Mouse (Mus musculus): ENCODE measurements around the gene Kif5a. TPM values are rescaled to one million over a fixed set of nuclear protein-coding genes. Genes with fewer than 3 reads are reported as not detected.
"Not testable (repeated sequence)": the region's sequence is repeated elsewhere in the genome, so short reads cannot be mapped to it uniquely, and the experiment has no call there.

Gene Kif5a
- polyA plus RNA-seq, 1 experiment from 2014 or later, result 0.76 TPM

- peak overlapping the region; percentile 73 for H3K4me2 ChIP-seq (replicated peaks; ENCODE audit: low read depth, low read length)
- ATAC-seq (ENCODE audit: low FRiP score, low TSS enrichment), result peak; percentile 79
- WGBS, result 6% methylated on average over 5 of the region's 5 CpGs
- peak overlapping the region; percentile 89 for H3K4me3 ChIP-seq (ENCODE audit: low read length)
- H3K4me1 ChIP-seq (ENCODE audit: insufficient read depth, low read length), result peaks cover 38% of the 10 kb centered on the region
- H3K27ac ChIP-seq (ENCODE audit: low read length), result peak overlapping the region; percentile 97
- H3K27me3 ChIP-seq (ENCODE audit: insufficient read depth, low read length), result no peaks in the 10 kb centered on the region
- no peaks in the 10 kb centered on the region for H3K9me3 ChIP-seq (ENCODE audit: low read length)
- H3K9ac ChIP-seq (replicated peaks; ENCODE audit: low read length), result peak overlapping the region; percentile 96
- peaks cover 39% of the 10 kb centered on the region for H3K36me3 ChIP-seq (ENCODE audit: insufficient read depth, low read length)
Measured at GRCm38 (mm10) chr10:127196392-127196791, 66.8 kb downstream of the Kif5a start.

GRCm38 (mm10) chr10:127195328-127196129 is 67.6 kb downstream of the Kif5a start, which contains the start of gene Dtx3:
Gene Dtx3 (minus strand): TSS chr10:127195728.
- peak; percentile 29; the same call in 1 of the 2 replicates for ATAC-seq (ENCODE audit: low FRiP score, low TSS enrichment)
- no peaks in the 10 kb centered on the region for H3K27me3 ChIP-seq (ENCODE audit: insufficient read depth, low read length)
- H3K36me3 ChIP-seq (ENCODE audit: insufficient read depth, low read length), result peaks cover 39% of the 10 kb centered on the region
- peak within 1 kb of the TSS; percentile 96 for H3K9ac ChIP-seq (replicated peaks; ENCODE audit: low read length)
- peak within 1 kb of the TSS; percentile 89 for H3K4me3 ChIP-seq (ENCODE audit: low read length)
- peak within 1 kb of the TSS; percentile 73 for H3K4me2 ChIP-seq (replicated peaks; ENCODE audit: low read depth, low read length)
- under 1% methylated on average over 36 of the region's 47 CpGs for WGBS
- H3K4me1 ChIP-seq (ENCODE audit: insufficient read depth, low read length), result peaks cover 46% of the 10 kb centered on the region
- H3K27ac ChIP-seq (ENCODE audit: low read length), result peak within 1 kb of the TSS; percentile 97
- H3K9me3 ChIP-seq (ENCODE audit: low read length), result no peaks in the 10 kb centered on the region

DNA sequence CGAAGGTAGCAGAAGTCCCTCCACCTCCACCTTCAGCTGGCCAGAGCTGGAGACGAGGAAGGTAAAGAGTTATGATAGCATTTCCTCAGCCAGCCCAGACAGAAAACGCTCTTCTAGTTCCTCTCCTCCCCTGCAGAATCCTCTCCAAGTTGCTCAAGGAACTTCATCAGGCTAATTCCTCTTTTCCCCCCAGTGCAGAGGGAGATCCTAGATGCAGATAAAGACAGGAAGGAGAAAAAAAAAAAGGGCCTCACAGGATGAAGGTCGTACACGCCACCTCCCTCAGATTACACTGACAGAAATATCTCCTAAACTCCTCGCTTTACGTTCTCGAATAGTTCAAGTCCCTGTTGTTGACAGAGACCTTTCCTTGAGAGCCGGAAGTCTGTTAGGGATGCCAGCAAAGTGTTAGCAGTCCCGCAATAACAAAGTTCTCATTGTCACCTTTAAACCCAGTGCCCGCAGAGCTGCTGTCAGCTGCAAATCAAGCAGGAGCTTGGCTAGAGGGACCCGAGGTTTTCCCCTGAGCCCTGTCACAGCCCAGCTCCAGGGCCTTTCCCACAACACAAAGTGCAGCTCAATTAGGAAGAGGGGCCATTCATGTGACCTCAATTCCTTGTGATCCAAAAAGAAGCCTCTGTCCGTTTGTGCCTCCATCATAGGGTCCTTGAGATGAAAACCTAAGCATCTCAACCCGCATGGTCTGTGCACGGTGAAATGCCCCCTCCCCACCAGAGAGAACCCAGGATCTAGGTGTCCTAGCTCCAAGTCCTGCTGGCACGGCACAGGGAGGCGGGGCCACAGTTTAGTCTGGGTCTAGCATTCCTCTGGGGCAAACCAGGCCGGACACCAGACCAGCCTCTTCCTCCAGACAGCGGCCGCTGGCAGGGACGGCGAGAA is 68.5 kb downstream of the Kif5a start:
- peak; percentile 62 for ATAC-seq (ENCODE audit: low FRiP score, low TSS enrichment)
- no peaks in the 10 kb centered on the region for H3K27me3 ChIP-seq (ENCODE audit: insufficient read depth, low read length)
- 5% methylated on average over 22 of the region's 22 CpGs for WGBS
- H3K4me3 ChIP-seq (ENCODE audit: low read length), result peak overlapping the region; percentile 89
- H3K4me2 ChIP-seq (replicated peaks; ENCODE audit: low read depth, low read length), result peak overlapping the region; percentile 73
- peaks cover 55% of the 10 kb centered on the region for H3K4me1 ChIP-seq (ENCODE audit: insufficient read depth, low read length)
- peaks cover 36% of the 10 kb centered on the region for H3K36me3 ChIP-seq (ENCODE audit: insufficient read depth, low read length)
- H3K9ac ChIP-seq (replicated peaks; ENCODE audit: low read length), result peak overlapping the region; percentile 96
- no peaks in the 10 kb centered on the region for H3K9me3 ChIP-seq (ENCODE audit: low read length)
- H3K27ac ChIP-seq (ENCODE audit: low read length), result peak overlapping the region; percentile 97

DNA sequence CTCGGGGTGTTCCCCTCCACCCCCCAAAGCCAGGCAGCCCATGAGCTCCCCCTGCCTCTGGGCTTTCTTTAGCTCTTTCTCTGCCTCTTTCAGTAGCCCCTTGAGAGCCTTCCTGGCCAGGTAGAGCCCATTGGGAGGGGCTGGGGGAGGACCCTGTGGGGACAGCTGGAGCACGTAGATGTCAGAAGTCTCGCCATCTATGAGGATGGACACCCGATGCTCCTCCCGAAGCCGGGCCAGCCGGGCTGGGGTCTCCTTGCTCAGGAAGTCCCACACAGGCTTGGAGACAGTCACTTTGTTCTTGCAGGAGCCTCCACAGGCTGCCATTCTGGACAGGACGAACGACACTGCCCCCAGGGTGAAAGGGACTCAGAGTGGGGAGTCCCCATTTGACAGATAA is 70.1 kb downstream of the Kif5a start:
- ATAC-seq (ENCODE audit: low FRiP score, low TSS enrichment), result no peak
- H3K4me2 ChIP-seq (replicated peaks; ENCODE audit: low read depth, low read length), result no peak overlapping the region
- peaks cover 58% of the 10 kb centered on the region for H3K4me1 ChIP-seq (ENCODE audit: insufficient read depth, low read length)
- H3K4me3 ChIP-seq (ENCODE audit: low read length), result no peak overlapping the region
- no peak overlapping the region for H3K9ac ChIP-seq (replicated peaks; ENCODE audit: low read length)
- H3K27ac ChIP-seq (ENCODE audit: low read length), result no peak overlapping the region
- WGBS, result 67% methylated on average over 9 of the region's 9 CpGs
- no peaks in the 10 kb centered on the region for H3K9me3 ChIP-seq (ENCODE audit: low read length)
- no peaks in the 10 kb centered on the region for H3K27me3 ChIP-seq (ENCODE audit: insufficient read depth, low read length)
- H3K36me3 ChIP-seq (ENCODE audit: insufficient read depth, low read length), result peaks cover 20% of the 10 kb centered on the region

DNA sequence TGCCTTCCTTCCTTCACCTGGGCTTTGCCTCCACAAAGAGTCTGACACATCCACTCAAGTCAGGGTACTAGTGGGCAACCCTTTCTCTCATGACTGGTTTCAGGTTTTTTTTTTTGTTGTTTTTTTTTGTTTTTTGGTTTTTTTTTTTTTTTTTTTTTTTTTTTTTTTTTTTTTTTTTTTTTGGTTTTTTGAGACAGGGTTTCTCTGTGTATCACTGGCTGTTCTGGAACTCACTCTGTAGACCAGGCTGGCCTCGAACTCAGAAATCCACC is 71.2 kb downstream of the Kif5a start:
- 76% methylated on average over 1 of the region's 1 CpGs for WGBS
- H3K4me3 ChIP-seq (ENCODE audit: low read length); ATAC-seq (ENCODE audit: low FRiP score, low TSS enrichment); H3K27me3 ChIP-seq (ENCODE audit: insufficient read depth, low read length); H3K9ac ChIP-seq (replicated peaks; ENCODE audit: low read length); H3K27ac ChIP-seq (ENCODE audit: low read length); H3K4me2 ChIP-seq (replicated peaks; ENCODE audit: low read depth, low read length); H3K9me3 ChIP-seq (ENCODE audit: low read length): not testable (repeated sequence)
- peaks cover 61% of the 10 kb centered on the region for H3K4me1 ChIP-seq (ENCODE audit: insufficient read depth, low read length)
- peaks cover 12% of the 10 kb centered on the region; the same call in 1 of the 2 replicates for H3K36me3 ChIP-seq (ENCODE audit: insufficient read depth, low read length)

DNA sequence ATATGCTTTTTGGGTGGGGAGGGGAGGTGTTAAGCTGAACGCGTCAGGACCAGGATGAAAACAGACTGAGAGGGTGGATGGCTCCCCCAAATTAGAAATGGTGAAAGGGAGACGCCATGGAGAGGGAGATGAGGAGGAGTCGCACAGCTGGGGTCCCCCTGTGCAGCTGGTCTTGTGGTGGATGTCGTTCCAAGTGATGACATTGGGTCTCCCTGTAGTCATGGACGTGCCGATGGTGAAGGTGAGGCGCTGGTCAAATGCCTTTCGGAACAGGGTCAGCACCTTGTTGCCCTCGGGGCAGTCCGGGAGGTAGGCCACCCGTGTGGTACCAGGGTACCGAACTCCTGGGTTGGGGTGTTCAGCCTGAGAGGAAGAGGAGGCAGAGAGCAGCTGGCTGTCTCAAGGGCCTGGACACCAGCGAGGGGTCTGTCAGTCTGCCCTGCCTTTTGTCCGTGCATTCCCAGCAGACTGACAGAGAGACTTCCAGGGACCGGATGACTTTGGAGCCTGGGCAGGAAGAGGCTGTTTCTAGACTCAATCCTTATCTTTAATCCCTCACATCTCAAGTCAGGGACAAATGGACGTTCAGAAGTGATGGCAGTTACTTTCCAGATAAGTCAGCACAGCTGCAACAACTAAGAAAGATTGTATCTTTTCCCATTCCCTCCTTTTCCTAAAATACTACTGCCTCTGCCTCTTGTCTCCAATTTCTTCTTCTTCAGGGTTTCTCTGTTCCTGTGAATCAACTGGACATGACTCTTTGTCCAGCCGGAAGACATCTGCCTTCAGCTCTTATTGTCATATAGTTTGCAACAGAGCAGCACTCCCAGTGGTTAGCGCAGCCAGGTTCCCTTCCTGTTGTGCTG is 71.7 kb downstream of the Kif5a start:
- H3K4me3 ChIP-seq (ENCODE audit: low read length), result no peak overlapping the region
- H3K9me3 ChIP-seq (ENCODE audit: low read length), result no peaks in the 10 kb centered on the region
- no peak overlapping the region for H3K4me2 ChIP-seq (replicated peaks; ENCODE audit: low read depth, low read length)
- H3K27me3 ChIP-seq (ENCODE audit: insufficient read depth, low read length), result no peaks in the 10 kb centered on the region
- 77% methylated on average over 19 of the region's 19 CpGs for WGBS
- H3K36me3 ChIP-seq (ENCODE audit: insufficient read depth, low read length), result peaks cover 17% of the 10 kb centered on the region
- H3K9ac ChIP-seq (replicated peaks; ENCODE audit: low read length), result peak overlapping the region; percentile 80; the same call in 1 of the 2 replicates
- no peak for ATAC-seq (ENCODE audit: low FRiP score, low TSS enrichment)
- peak overlapping the region; percentile 93; the same call in 1 of the 2 replicates for H3K27ac ChIP-seq (ENCODE audit: low read length)
- H3K4me1 ChIP-seq (ENCODE audit: insufficient read depth, low read length), result peaks cover 55% of the 10 kb centered on the region

DNA sequence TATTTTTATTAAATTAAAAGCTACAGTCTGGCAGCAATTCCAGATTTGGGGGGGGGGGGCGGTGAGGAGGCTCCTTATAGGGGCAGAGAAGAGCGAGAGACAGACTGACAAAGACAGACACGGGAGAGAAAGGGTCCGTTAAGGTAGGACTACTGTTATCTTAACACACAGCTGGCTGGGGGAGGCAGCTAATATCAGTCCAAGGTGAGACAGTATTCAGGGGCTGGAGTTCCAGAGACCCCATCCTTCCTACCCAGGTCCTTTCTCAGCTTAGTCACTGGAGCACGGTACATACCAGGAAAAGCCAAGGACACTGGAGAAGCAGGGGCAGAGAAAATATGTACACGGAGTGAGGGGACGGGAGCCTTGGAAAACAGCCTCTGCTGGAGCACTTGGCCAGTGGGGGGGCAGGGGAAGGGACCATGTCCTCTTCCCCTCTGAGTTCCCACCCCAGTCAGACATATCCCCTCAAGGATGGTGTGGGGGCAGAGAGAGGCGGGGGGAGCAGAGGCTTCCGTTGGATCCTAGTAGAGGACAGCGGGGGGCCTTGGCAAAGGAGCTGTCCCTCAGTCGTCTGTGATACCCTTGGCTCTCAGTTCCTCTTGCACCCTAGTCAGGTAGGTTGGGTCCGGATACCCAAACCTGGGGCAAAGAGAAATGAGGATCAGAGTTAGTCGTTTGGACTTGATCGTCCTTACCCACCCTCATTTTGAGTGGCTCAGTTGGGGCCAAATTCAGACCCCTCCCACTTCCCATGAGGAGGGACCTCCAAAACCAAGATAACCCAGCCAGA is 72.6 kb downstream of the Kif5a start:
- Histone ChIP-seq H3K9ac (replicated peaks; ENCODE audit: low read length) (peak overlapping the region; percentile 80), H3K9me3 (ENCODE audit: low read length) (no peaks in the 10 kb centered on the region), H3K4me1 (ENCODE audit: insufficient read depth, low read length) (peaks cover 50% of the 10 kb centered on the region), H3K27ac (ENCODE audit: low read length) (peak overlapping the region; percentile 93), H3K36me3 (ENCODE audit: insufficient read depth, low read length) (peaks cover 18% of the 10 kb centered on the region), H3K27me3 (ENCODE audit: insufficient read depth, low read length) (no peaks in the 10 kb centered on the region), H3K4me2 (replicated peaks; ENCODE audit: low read depth, low read length) (peak overlapping the region; percentile 96), H3K4me3 (ENCODE audit: low read length) (peak overlapping the region; percentile 69)
- ATAC-seq (ENCODE audit: low FRiP score, low TSS enrichment), result no peak
- WGBS, result 53% methylated on average over 14 of the region's 14 CpGs

GRCm38 (mm10) chr10:127189651-127190381 is 73.3 kb downstream of the Kif5a start, which contains the start of gene Arhgef25:
Gene Arhgef25 (minus strand): TSS chr10:127190083.
- peak within 1 kb of the TSS; percentile 80 for H3K9ac ChIP-seq (replicated peaks; ENCODE audit: low read length)
- peak within 1 kb of the TSS; percentile 69 for H3K4me3 ChIP-seq (ENCODE audit: low read length)
- H3K4me1 ChIP-seq (ENCODE audit: insufficient read depth, low read length), result peaks cover 48% of the 10 kb centered on the region
- peak within 1 kb of the TSS; percentile 93 for H3K27ac ChIP-seq (ENCODE audit: low read length)
- peak within 1 kb of the TSS; percentile 96 for H3K4me2 ChIP-seq (replicated peaks; ENCODE audit: low read depth, low read length)
- no peaks in the 10 kb centered on the region for H3K9me3 ChIP-seq (ENCODE audit: low read length)
- 2% methylated on average over 35 of the region's 35 CpGs for WGBS
- peak; percentile 42 for ATAC-seq (ENCODE audit: low FRiP score, low TSS enrichment)
- peaks cover 18% of the 10 kb centered on the region for H3K36me3 ChIP-seq (ENCODE audit: insufficient read depth, low read length)
- H3K27me3 ChIP-seq (ENCODE audit: insufficient read depth, low read length), result no peaks in the 10 kb centered on the region

Measured in kidney, embryonic 16.5 days (tissue).